ENCODE assay signal across 31 mouse cellular contexts in the genomic region with DNA sequence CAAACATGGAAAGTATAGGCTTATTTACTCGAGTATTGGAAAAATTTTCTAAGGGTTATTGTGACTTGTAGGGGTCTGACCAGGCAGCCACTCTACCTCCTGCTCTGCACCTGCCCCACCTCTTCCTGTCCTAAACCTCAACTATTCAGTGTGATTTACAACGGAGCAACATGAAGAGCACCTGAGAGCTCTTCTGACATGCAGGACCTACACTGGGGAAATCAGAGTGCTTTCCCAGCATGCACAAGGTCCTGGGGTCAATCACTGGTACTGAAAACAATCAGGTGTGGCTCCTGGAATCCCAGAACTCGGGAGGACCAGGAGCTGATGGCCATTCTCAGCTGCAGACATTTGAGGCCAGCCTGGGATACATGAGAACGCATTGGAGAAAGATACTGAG.
"Had no signal": no experiment of that assay in that cellular context is flagged by ENCODE, and none has a peak within 500 bp of the region (broad histone marks: within the 10 kb centered on the region; RNA-seq: fewer than 3 reads in every experiment).

No protein-coding gene starts in this region.

- H3K27ac ChIP-seq: limb, embryonic 10.5 days; limb, embryonic 12.5 days; limb, embryonic 13.5 days; limb, embryonic 15.5 days; liver, embryonic 12.5 days; liver, embryonic 13.5 days; liver, embryonic 14.5 days; liver, embryonic 15.5 days; lung, embryonic 15.5 days; macrophage; midbrain, embryonic 10.5 days; midbrain, embryonic 12.5 days; midbrain, embryonic 13.5 days; midbrain, embryonic 15.5 days; neural tube, embryonic 12.5 days had no signal

- H3K4me1 ChIP-seq: limb, embryonic 12.5 days; limb, embryonic 13.5 days; limb, embryonic 15.5 days; liver, embryonic 12.5 days; liver, embryonic 13.5 days; liver, embryonic 15.5 days; lung, embryonic 15.5 days; megakaryocyte, embryonic 14.5 days; midbrain, embryonic 10.5 days; midbrain, embryonic 12.5 days; midbrain, embryonic 13.5 days; midbrain, embryonic 15.5 days; neural tube, embryonic 12.5 days had no signal

- ATAC-seq: liver, embryonic 12.5 days; lung, postnatal 0 days; midbrain, embryonic 13.5 days; midbrain, embryonic 15.5 days; midbrain, embryonic 16.5 days had no signal

- H3K9me3 ChIP-seq: limb, embryonic 10.5 days; limb, embryonic 12.5 days; limb, embryonic 13.5 days; limb, embryonic 15.5 days; liver, embryonic 12.5 days; liver, embryonic 13.5 days; liver, embryonic 15.5 days; lung, embryonic 15.5 days; megakaryocyte, embryonic 14.5 days; midbrain, embryonic 10.5 days; midbrain, embryonic 12.5 days; midbrain, embryonic 13.5 days; midbrain, embryonic 15.5 days; neural tube, embryonic 12.5 days had no signal

- H3K4me3 ChIP-seq: limb, embryonic 10.5 days; limb, embryonic 12.5 days; limb, embryonic 13.5 days; limb, embryonic 15.5 days; liver, embryonic 12.5 days; liver, embryonic 13.5 days; liver, embryonic 15.5 days; lung, embryonic 15.5 days; megakaryocyte, embryonic 14.5 days; midbrain, embryonic 10.5 days; midbrain, embryonic 12.5 days; midbrain, embryonic 13.5 days; midbrain, embryonic 15.5 days; myocyte; neural tube, embryonic 12.5 days had no signal

- H3K27me3 ChIP-seq: limb, embryonic 12.5 days; limb, embryonic 13.5 days; limb, embryonic 15.5 days; liver, embryonic 12.5 days; liver, embryonic 13.5 days; liver, embryonic 15.5 days; lung, embryonic 15.5 days; megakaryocyte, embryonic 14.5 days; midbrain, embryonic 12.5 days; midbrain, embryonic 13.5 days; midbrain, embryonic 15.5 days; neural tube, embryonic 12.5 days had no signal

- H3K9ac ChIP-seq: limb, embryonic 12.5 days; limb, embryonic 13.5 days; limb, embryonic 15.5 days; liver, embryonic 12.5 days; liver, embryonic 13.5 days; liver, embryonic 14.5 days; liver, embryonic 15.5 days; lung, embryonic 14.5 days; lung, embryonic 15.5 days; midbrain, embryonic 12.5 days; midbrain, embryonic 13.5 days; midbrain, embryonic 15.5 days; neural tube, embryonic 12.5 days had no signal

- DNase-seq: left cerebral cortex, postnatal 4 days; liver; liver, embryonic 13.5 days; lung, adult 18-20 months; lung, adult 2 months; lung, embryonic 14.5 days; lung, postnatal 10 days; lung, postnatal 14 days; lung, postnatal 36 days; lung, postnatal 4 days; midbrain, embryonic 14.5 days had no signal

- H3K4me2 ChIP-seq: limb, embryonic 12.5 days; limb, embryonic 13.5 days; limb, embryonic 15.5 days; liver, embryonic 11.5 days; liver, embryonic 12.5 days; liver, embryonic 13.5 days; liver, embryonic 15.5 days; lung, embryonic 14.5 days; lung, embryonic 15.5 days; midbrain, embryonic 11.5 days; midbrain, embryonic 12.5 days; midbrain, embryonic 13.5 days; midbrain, embryonic 15.5 days; neural tube, embryonic 12.5 days had no signal

- H3K36me3 ChIP-seq: limb, embryonic 10.5 days; limb, embryonic 12.5 days; limb, embryonic 13.5 days; limb, embryonic 15.5 days; liver, embryonic 12.5 days; liver, embryonic 13.5 days; liver, embryonic 15.5 days; lung, embryonic 15.5 days; midbrain, embryonic 10.5 days; midbrain, embryonic 12.5 days; midbrain, embryonic 13.5 days; midbrain, embryonic 15.5 days; neural tube, embryonic 12.5 days had no signal
